In genomic region chr5:137553411-137553837, GRCm38 (mm10) we compare ENCODE assay signal across 8 mouse cellular contexts. TPM values are rescaled to one million over a fixed set of nuclear protein-coding genes. Genes with fewer than 3 reads are reported as not detected.
DNase-seq lines count a peak whose midpoint lies in the region; ATAC-seq lines count a peak whose summit lies in the region.
"Had no signal": no experiment of that assay in that cellular context is flagged by ENCODE, and none has a peak within 500 bp of the region (broad histone marks: within the 10 kb centered on the region; RNA-seq: fewer than 3 reads in every experiment).

TSS of gene Actl6b (plus strand) at chr5:137553517.

- WGBS in intestine, embryonic 14.5 days = 2% methylated on average over 36 of the region's 37 CpGs

- H3K27me3 ChIP-seq in intestine, embryonic 14.5 days (replicated peaks; ENCODE audit: control insufficient read depth, insufficient read depth, low read length) = peaks cover 17% of the 10 kb centered on the region
- peaks cover 50% of the 10 kb centered on the region for H3K27me3 ChIP-seq in megakaryocyte, embryonic 14.5 days (replicated peaks)

- H3K9ac ChIP-seq in intestine, embryonic 14.5 days (ENCODE audit: low read length) = no peak within 1 kb of the TSS

- H3K4me2 ChIP-seq in intestine, embryonic 14.5 days (ENCODE audit: low read length) = peak within 1 kb of the TSS; percentile 43

- H3K9me3 ChIP-seq in intestine, embryonic 14.5 days (ENCODE audit: control insufficient read depth, low read length) = no peaks in the 10 kb centered on the region
- H3K9me3 ChIP-seq in megakaryocyte, embryonic 14.5 days = peaks cover 16% of the 10 kb centered on the region

- intact Hi-C loops in left cerebral cortex, postnatal 10 days (cut with DNase I) = no loop called here

- H3K36me3 ChIP-seq in intestine, embryonic 14.5 days (ENCODE audit: control insufficient read depth, insufficient read depth, low read length) = no peaks in the 10 kb centered on the region
- H3K36me3 ChIP-seq in megakaryocyte, embryonic 14.5 days (replicated peaks; ENCODE audit: low read length) = no peaks in the 10 kb centered on the region

- no peak within 1 kb of the TSS for H3K27ac ChIP-seq in intestine, embryonic 14.5 days (ENCODE audit: low read depth)
- H3K27ac ChIP-seq: macrophage had no signal

- peak; percentile 87 for ATAC-seq in intestine, embryonic 14.5 days (replicated peaks; ENCODE audit: low FRiP score, low TSS enrichment, low read depth)

- peak within 1 kb of the TSS; percentile 15 for H3K4me3 ChIP-seq in intestine, embryonic 14.5 days (ENCODE audit: low read depth, low read length)
- H3K4me3 ChIP-seq in megakaryocyte, embryonic 14.5 days (replicated peaks) = peak within 1 kb of the TSS; percentile 29

- H3K4me1 ChIP-seq in intestine, embryonic 14.5 days (replicated peaks; ENCODE audit: control insufficient read depth, insufficient read depth, low read length) = no peaks in the 10 kb centered on the region
- H3K4me1 ChIP-seq in megakaryocyte, embryonic 14.5 days = peaks cover 8% of the 10 kb centered on the region

- peak; percentile 49 for DNase-seq in adrenal gland, adult 8-10 months
- DNase-seq in cerebellum, postnatal 14 days = peak; percentile 99
- peak; percentile 82 to 89 for DNase-seq in frontal cortex, postnatal 14 days (ENCODE audit: low spot score in 2 of 2)
- DNase-seq in intestine, embryonic 14.5 days (ENCODE audit: low spot score) = peak; percentile 91
- DNase-seq in left cerebral cortex, postnatal 10 days (ENCODE audit: extremely low spot score in 1 of 2, low spot score in 2 of 2) = peak; percentile 86 to 93
- peak; percentile 96 for DNase-seq in right cerebral cortex, postnatal 10 days (ENCODE audit: low spot score in 2 of 2)

RNA-seq across cellular contexts. Expression of gene Actl6b, which starts in this region (rescaled TPM):
- total RNA-seq in adrenal gland, adult 8-10 months (2022) = 1 to 10 TPM; 4.4 to 9.1 (median 6.3) TPM
- polyA plus RNA-seq in intestine, embryonic 14.5 days (2014; fragmentation: Nextera tagmentation; extraction: Ambion mirVana) = 3.5 and 6.7 TPM in 2 replicates
- total RNA-seq in left cerebral cortex, postnatal 10 days (2021) = 100 to 1,000 TPM; 151 to 152 TPM
- not detected in 2 replicates for polyA plus RNA-seq in megakaryocyte, embryonic 14.5 days (2012; ENCODE audit: insufficient read depth, low replicate concordance)
- polyA plus RNA-seq: macrophage had no signal

Comparison
In these comparisons a context has a peak if more than half of its experiments do, and no peak if none do; other contexts are left out.
1. RNA of gene Actl6b (total RNA-seq): 151 to 152 TPM in left cerebral cortex, postnatal 10 days; 4.4 to 9.1 TPM in adrenal gland, adult 8-10 months; every median in the first group is over 10 times any median in the second.
2. DNase-seq: peak in every context shown above with its lines; median percentile 99 in cerebellum, postnatal 14 days; 96 in right cerebral cortex, postnatal 10 days; 91 in intestine, embryonic 14.5 days; 90 in left cerebral cortex, postnatal 10 days; 86 in frontal cortex, postnatal 14 days; 49 in adrenal gland, adult 8-10 months.